Mouse (Mus musculus): ENCODE measurements around the gene Mmp7. TPM values are rescaled to one million over a fixed set of nuclear protein-coding genes. Genes with fewer than 3 reads are reported as not detected.

The Mmp7 gene
- polyA plus RNA-seq, 1 experiment, result not detected

- H3K4me3 ChIP-seq (ENCODE audit: insufficient read depth, poor library complexity, severe bottlenecking), result no peak overlapping the region
Observed at GRCm38 (mm10) chr9:7682081-7682618, 9.7 kb upstream of the Mmp7 start.

DNA sequence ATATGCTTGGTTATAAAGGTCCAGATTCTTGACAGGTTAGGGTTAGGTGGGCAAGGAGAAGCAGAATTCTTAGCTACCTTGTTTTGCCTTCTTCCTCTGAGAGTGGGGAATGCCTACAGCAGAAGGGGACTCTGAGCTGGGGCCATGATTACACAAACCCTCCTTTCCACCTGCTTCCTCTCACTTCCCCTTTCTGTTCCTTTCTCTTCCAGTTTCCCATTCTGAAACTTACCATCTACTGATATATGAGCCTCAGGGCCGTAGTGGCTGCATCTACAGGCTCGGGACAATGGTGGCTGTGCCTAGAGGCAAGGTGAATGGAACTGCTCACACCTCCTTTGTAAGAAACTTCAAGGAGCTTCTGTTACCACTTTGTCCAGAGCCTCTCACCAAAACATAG is 5.9 kb upstream of the Mmp7 start:
- Histone ChIP-seq H3ac (ENCODE audit: control insufficient read depth, insufficient read length, low read depth) (no peak overlapping the region), H3K4me3 (ENCODE audit: insufficient read depth, poor library complexity, severe bottlenecking) (no peak overlapping the region), H3K79me3 (ENCODE audit: low read depth) (no peaks in the 10 kb centered on the region), H3K27me3 (ENCODE audit: control insufficient read depth, insufficient read depth, insufficient read length) (no peaks in the 10 kb centered on the region), H3K79me2 (ENCODE audit: control insufficient read depth, insufficient read depth) (no peaks in the 10 kb centered on the region), H3K36me3 (ENCODE audit: control insufficient read depth, insufficient read depth) (no peaks in the 10 kb centered on the region)
- TF ChIP-seq CTCF (IDR thresholded peaks at IDR 0.05; ENCODE audit: control insufficient read depth, insufficient read depth, insufficient read length) (no peak), MYOD1 (IDR thresholded peaks at IDR 0.05; ENCODE audit: control insufficient read depth, insufficient read length, low read depth) (no peak), CEBPB (IDR thresholded peaks at IDR 0.05; ENCODE audit: low read depth) (no peak), FOSL1 (IDR thresholded peaks at IDR 0.05; ENCODE audit: insufficient read depth, low read length, poor library complexity, severe bottlenecking) (no peak), MAX (IDR thresholded peaks at IDR 0.05) (no peak), MYOG (IDR thresholded peaks at IDR 0.05; ENCODE audit: control insufficient read depth, extremely low read depth, insufficient read length) (no peak), USF1 (IDR thresholded peaks at IDR 0.05; ENCODE audit: low read depth) (no peak)

More at GRCm38 (mm10) chr9:7682081-7682618, 9.7 kb upstream of the Mmp7 start:
- TF ChIP-seq CEBPB (IDR thresholded peaks at IDR 0.05; ENCODE audit: low read depth) (no peak), MYOG (IDR thresholded peaks at IDR 0.05; ENCODE audit: control insufficient read depth, extremely low read depth, insufficient read length) (no peak), FOSL1 (IDR thresholded peaks at IDR 0.05; ENCODE audit: insufficient read depth, low read length, poor library complexity, severe bottlenecking) (no peak), MAX (IDR thresholded peaks at IDR 0.05) (no peak), MYOD1 (IDR thresholded peaks at IDR 0.05; ENCODE audit: control insufficient read depth, insufficient read length, low read depth) (no peak), CTCF (IDR thresholded peaks at IDR 0.05; ENCODE audit: control insufficient read depth, insufficient read depth, insufficient read length) (no peak), USF1 (IDR thresholded peaks at IDR 0.05; ENCODE audit: low read depth) (no peak)
- Histone ChIP-seq H3K79me3 (ENCODE audit: low read depth) (no peaks in the 10 kb centered on the region), H3ac (ENCODE audit: control insufficient read depth, insufficient read length, low read depth) (no peak overlapping the region), H3K27me3 (ENCODE audit: control insufficient read depth, insufficient read depth, insufficient read length) (no peaks in the 10 kb centered on the region), H3K36me3 (ENCODE audit: control insufficient read depth, insufficient read depth) (no peaks in the 10 kb centered on the region), H3K79me2 (ENCODE audit: control insufficient read depth, insufficient read depth) (no peaks in the 10 kb centered on the region)

- Histone ChIP-seq H3K79me2 (ENCODE audit: control insufficient read depth, insufficient read depth) (no peaks in the 10 kb centered on the region), H3K4me3 (ENCODE audit: insufficient read depth, poor library complexity, severe bottlenecking) (no peak overlapping the region), H3K79me3 (ENCODE audit: low read depth) (no peaks in the 10 kb centered on the region), H3K27me3 (ENCODE audit: control insufficient read depth, insufficient read depth, insufficient read length) (no peaks in the 10 kb centered on the region), H3ac (ENCODE audit: control insufficient read depth, insufficient read length, low read depth) (no peak overlapping the region), H3K36me3 (ENCODE audit: control insufficient read depth, insufficient read depth) (no peaks in the 10 kb centered on the region)
- TF ChIP-seq MAX (IDR thresholded peaks at IDR 0.05) (no peak), MYOG (IDR thresholded peaks at IDR 0.05; ENCODE audit: control insufficient read depth, extremely low read depth, insufficient read length) (no peak), FOSL1 (IDR thresholded peaks at IDR 0.05; ENCODE audit: insufficient read depth, low read length, poor library complexity, severe bottlenecking) (no peak), USF1 (IDR thresholded peaks at IDR 0.05; ENCODE audit: low read depth) (no peak), CEBPB (IDR thresholded peaks at IDR 0.05; ENCODE audit: low read depth) (no peak), MYOD1 (IDR thresholded peaks at IDR 0.05; ENCODE audit: control insufficient read depth, insufficient read length, low read depth) (no peak), CTCF (IDR thresholded peaks at IDR 0.05; ENCODE audit: control insufficient read depth, insufficient read depth, insufficient read length) (no peak)
Observed at GRCm38 (mm10) chr9:7689799-7690198, 2.1 kb upstream of the Mmp7 start.

DNA sequence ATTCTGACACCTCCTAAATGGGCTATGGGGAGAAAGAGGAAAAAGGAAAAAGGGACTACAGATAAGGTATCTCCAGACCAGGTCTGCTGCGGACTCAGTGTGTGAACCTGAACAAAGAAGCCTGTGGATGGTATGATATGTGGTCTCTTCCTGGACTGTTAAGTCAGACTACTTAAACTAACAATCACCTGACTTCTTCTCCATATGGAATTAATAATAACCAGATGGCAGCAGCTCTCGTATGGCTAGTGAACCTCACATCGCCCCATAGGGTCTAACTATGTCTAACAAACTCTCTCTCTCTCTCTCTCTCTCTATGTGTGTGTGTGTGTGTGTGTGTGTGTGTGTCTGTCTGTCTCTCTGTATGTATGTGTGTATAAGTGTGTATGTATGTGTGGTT is 2.1 kb downstream of the Mmp7 start:
- Histone ChIP-seq H3K79me3 (ENCODE audit: low read depth) (no peaks in the 10 kb centered on the region), H3K79me2 (ENCODE audit: control insufficient read depth, insufficient read depth) (no peaks in the 10 kb centered on the region), H3K27me3 (ENCODE audit: control insufficient read depth, insufficient read depth, insufficient read length) (no peaks in the 10 kb centered on the region), H3K4me3 (ENCODE audit: insufficient read depth, poor library complexity, severe bottlenecking) (no peak overlapping the region), H3K36me3 (ENCODE audit: control insufficient read depth, insufficient read depth) (no peaks in the 10 kb centered on the region), H3ac (ENCODE audit: control insufficient read depth, insufficient read length, low read depth) (no peak overlapping the region)
- TF ChIP-seq MYOD1 (IDR thresholded peaks at IDR 0.05; ENCODE audit: control insufficient read depth, insufficient read length, low read depth) (no peak), MAX (IDR thresholded peaks at IDR 0.05) (no peak)

DNA sequence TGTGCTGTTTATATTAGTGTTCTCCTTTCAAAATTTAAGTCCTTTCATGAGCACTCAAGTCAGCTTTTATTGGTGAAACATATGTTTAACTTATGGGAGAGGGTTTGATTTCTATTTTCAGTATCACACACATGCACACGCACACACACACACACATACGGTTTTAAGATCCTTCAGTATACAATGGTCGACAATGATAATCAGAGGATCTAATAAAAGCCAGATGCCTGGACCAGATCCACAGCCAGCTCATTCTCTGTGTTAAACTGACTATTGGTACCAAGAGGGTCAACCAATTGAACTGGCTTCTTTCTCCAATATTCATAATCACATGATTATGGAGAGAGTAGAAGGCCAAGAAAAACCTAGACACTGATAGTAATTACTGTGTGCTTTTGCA is 3.8 kb downstream of the Mmp7 start:
- Histone ChIP-seq H3K79me3 (ENCODE audit: low read depth) (no peaks in the 10 kb centered on the region), H3K36me3 (ENCODE audit: control insufficient read depth, insufficient read depth) (no peaks in the 10 kb centered on the region), H3K79me2 (ENCODE audit: control insufficient read depth, insufficient read depth) (no peaks in the 10 kb centered on the region), H3K27me3 (ENCODE audit: control insufficient read depth, insufficient read depth, insufficient read length) (no peaks in the 10 kb centered on the region), H3ac (ENCODE audit: control insufficient read depth, insufficient read length, low read depth) (no peak overlapping the region), H3K4me3 (ENCODE audit: insufficient read depth, poor library complexity, severe bottlenecking) (no peak overlapping the region)
- no peak for TF ChIP-seq CEBPB (IDR thresholded peaks at IDR 0.05; ENCODE audit: low read depth)
- TF ChIP-seq MAX (IDR thresholded peaks at IDR 0.05), result no peak
- no peak for TF ChIP-seq USF1 (IDR thresholded peaks at IDR 0.05; ENCODE audit: low read depth)
- TF ChIP-seq CTCF (IDR thresholded peaks at IDR 0.05; ENCODE audit: control insufficient read depth, insufficient read depth, insufficient read length), result no peak
- TF ChIP-seq MYOD1 (IDR thresholded peaks at IDR 0.05; ENCODE audit: control insufficient read depth, insufficient read length, low read depth), result no peak
- TF ChIP-seq MYOG (IDR thresholded peaks at IDR 0.05; ENCODE audit: control insufficient read depth, extremely low read depth, insufficient read length), result no peak
- TF ChIP-seq FOSL1 (IDR thresholded peaks at IDR 0.05; ENCODE audit: insufficient read depth, low read length, poor library complexity, severe bottlenecking), result no peak

DNA sequence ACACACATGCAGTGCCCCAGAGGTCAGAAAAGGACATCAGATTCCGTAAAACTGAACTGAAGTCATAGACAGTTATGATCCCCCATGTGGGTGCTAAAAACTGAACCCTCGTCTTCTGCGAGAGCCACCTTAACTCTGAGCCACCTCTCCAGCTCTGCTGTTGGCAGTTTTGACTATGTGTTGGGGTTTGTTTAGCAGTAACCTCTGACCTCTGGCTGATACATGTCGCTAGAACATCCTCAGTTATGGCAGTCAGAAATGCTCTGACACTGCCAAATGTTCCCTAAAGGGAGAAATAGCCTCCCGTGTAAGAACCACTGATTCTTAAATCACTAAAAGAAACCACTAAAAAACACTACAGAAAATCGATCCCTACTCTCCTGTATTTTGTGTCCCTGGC is 16.8 kb downstream of the Mmp7 start:
- H3K4me3 ChIP-seq (ENCODE audit: insufficient read depth, poor library complexity, severe bottlenecking), result no peak overlapping the region
- H3ac ChIP-seq (ENCODE audit: control insufficient read depth, insufficient read length, low read depth), result no peak overlapping the region
- no peak for TF ChIP-seq CTCF (IDR thresholded peaks at IDR 0.05; ENCODE audit: control insufficient read depth, insufficient read depth, insufficient read length)
- no peak for TF ChIP-seq MAX (IDR thresholded peaks at IDR 0.05)
- TF ChIP-seq USF1 (IDR thresholded peaks at IDR 0.05; ENCODE audit: low read depth), result no peak
- no peak for TF ChIP-seq FOSL1 (IDR thresholded peaks at IDR 0.05; ENCODE audit: insufficient read depth, low read length, poor library complexity, severe bottlenecking)
- TF ChIP-seq MYOD1 (IDR thresholded peaks at IDR 0.05; ENCODE audit: control insufficient read depth, insufficient read length, low read depth), result no peak
- TF ChIP-seq MYOG (IDR thresholded peaks at IDR 0.05; ENCODE audit: control insufficient read depth, extremely low read depth, insufficient read length), result no peak
- TF ChIP-seq CEBPB (IDR thresholded peaks at IDR 0.05; ENCODE audit: low read depth), result no peak
- no peaks in the 10 kb centered on the region for H3K79me2 ChIP-seq (ENCODE audit: control insufficient read depth, insufficient read depth)
- no peaks in the 10 kb centered on the region for H3K79me3 ChIP-seq (ENCODE audit: low read depth)
- no peaks in the 10 kb centered on the region for H3K36me3 ChIP-seq (ENCODE audit: control insufficient read depth, insufficient read depth)
- H3K27me3 ChIP-seq (ENCODE audit: control insufficient read depth, insufficient read depth, insufficient read length), result no peaks in the 10 kb centered on the region
